ENCODE assay signal across 10 mouse cellular contexts in genomic region chr6:21216206-21217020, GRCm38 (mm10). TPM values are rescaled to one million over a fixed set of nuclear protein-coding genes. Genes with fewer than 3 reads are reported as not detected.
DNase-seq lines count a peak whose midpoint lies in the region; ATAC-seq and TF ChIP-seq lines count a peak whose summit lies in the region.
"Had no signal": no experiment of that assay in that cellular context is flagged by ENCODE, and none has a peak within 500 bp of the region (broad histone marks: within the 10 kb centered on the region; RNA-seq: fewer than 3 reads in every experiment).

No protein-coding gene starts in this region.

- no peak for DNase-seq in layer of hippocampus, adult 2 months (ENCODE audit: low spot score in 2 of 2)
- DNase-seq in layer of hippocampus, adult 8-10 months (ENCODE audit: low spot score in 2 of 2), result no peak
- peak; percentile 69 for DNase-seq in brain, adult 2 months (ENCODE audit: low read depth, low spot score)
- DNase-seq in cerebellum, postnatal 14 days, result peak; percentile 41 to 44
- DNase-seq in limb, embryonic 14.5 days (ENCODE audit: low spot score), result no peak
- DNase-seq in stomach, postnatal 0 days (ENCODE audit: low spot score), result no peak
- no peak for DNase-seq in spleen, adult 12 weeks (ENCODE audit: low spot score)
- DNase-seq: thymus, adult 2 months had no signal

- no peak for ATAC-seq in limb, embryonic 14.5 days (ENCODE audit: low FRiP score, low read depth)
- ATAC-seq in stomach, postnatal 0 days (ENCODE audit: low FRiP score, low TSS enrichment), result no peak

- H3K9me3 ChIP-seq in limb, embryonic 14.5 days (ENCODE audit: control insufficient read depth, low read length), result no peaks in the 10 kb centered on the region
- no peaks in the 10 kb centered on the region for H3K9me3 ChIP-seq in stomach, postnatal 0 days (ENCODE audit: control insufficient read depth, low read length)
- H3K9me3 ChIP-seq: heart, embryonic 15.5 days had no signal

- no peaks in the 10 kb centered on the region for H3K36me3 ChIP-seq in limb, embryonic 14.5 days (ENCODE audit: control insufficient read depth, insufficient read depth, low read length)
- no peaks in the 10 kb centered on the region for H3K36me3 ChIP-seq in stomach, postnatal 0 days (ENCODE audit: control insufficient read depth, insufficient read depth, low read length)
- H3K36me3 ChIP-seq: heart, embryonic 15.5 days had no signal

- peak overlapping the region; percentile 99; the same call in 1 of the 2 replicates for H3K27ac ChIP-seq in layer of hippocampus, adult 2 months
- H3K27ac ChIP-seq in limb, embryonic 14.5 days (replicated peaks; ENCODE audit: low read depth, low read length), result no peak overlapping the region
- no peak overlapping the region for H3K27ac ChIP-seq in stomach, postnatal 0 days (replicated peaks)
- H3K27ac ChIP-seq: heart, embryonic 15.5 days had no signal

- TF ChIP-seq POLR2A in limb, embryonic 14.5 days (IDR thresholded peaks at IDR 0.05; ENCODE audit: borderline replicate concordance, extremely low read depth, insufficient read depth, insufficient read length), result no peak

- H3K4me2 ChIP-seq in limb, embryonic 14.5 days (replicated peaks; ENCODE audit: low read depth, low read length, severe bottlenecking), result peak overlapping the region; percentile 91
- H3K4me2 ChIP-seq in stomach, postnatal 0 days (replicated peaks; ENCODE audit: low read depth), result no peak overlapping the region

- 0 out of 2 replicates have a peak, but pooled peaks cover 8% of the 10 kb centered on the region for H3K4me1 ChIP-seq in limb, embryonic 14.5 days (ENCODE audit: control insufficient read depth, insufficient read depth, low read length)
- H3K4me1 ChIP-seq in stomach, postnatal 0 days (replicated peaks; ENCODE audit: control insufficient read depth, insufficient read depth), result no peaks in the 10 kb centered on the region

- no peak overlapping the region for H3K9ac ChIP-seq in limb, embryonic 14.5 days (ENCODE audit: low read depth, low read length, severe bottlenecking)
- no peak overlapping the region for H3K9ac ChIP-seq in stomach, postnatal 0 days (ENCODE audit: low read length)

- TF ChIP-seq CTCF in layer of hippocampus, adult 2 months (conservative IDR thresholded peaks at IDR 0.05), result no peak
- no peak for TF ChIP-seq CTCF in stomach, postnatal 0 days (IDR thresholded peaks at IDR 0.05; ENCODE audit: low read depth)

- peak overlapping the region; percentile 58 for H3K4me3 ChIP-seq in layer of hippocampus, adult 2 months
- no peak overlapping the region for H3K4me3 ChIP-seq in limb, embryonic 14.5 days (replicated peaks; ENCODE audit: low read length)
- no peak overlapping the region for H3K4me3 ChIP-seq in stomach, postnatal 0 days (ENCODE audit: low read depth, low read length)

- 95% methylated on average over 27 of the region's 27 CpGs for WGBS in limb, embryonic 14.5 days
- WGBS in stomach, postnatal 0 days, result 93% methylated on average over 27 of the region's 27 CpGs

- 0 out of 2 replicates have a peak, but pooled peaks cover 8% of the 10 kb centered on the region for H3K27me3 ChIP-seq in limb, embryonic 14.5 days (ENCODE audit: control insufficient read depth, insufficient read depth, low read length)
- no peaks in the 10 kb centered on the region for H3K27me3 ChIP-seq in stomach, postnatal 0 days (ENCODE audit: control insufficient read depth, insufficient read depth, low read length)

- no peak for TF ChIP-seq EP300 in stomach, postnatal 0 days (optimal IDR thresholded peaks at IDR 0.05)

RNA-seq across cellular contexts. Expression of gene Kcnd2, which starts 1.1 kb away (rescaled TPM):
- total RNA-seq in layer of hippocampus, adult 2 months (2021), result 100 to 1,000 TPM; 102 to 109 TPM
- 10 to 100 TPM; 84.9 to 96.6 (median 90.3) TPM for total RNA-seq in layer of hippocampus, adult 8-10 months (2022)
- polyA plus RNA-seq in limb, embryonic 14.5 days (2012; rRNA removed), result 2.8 and 3.2 TPM in 2 replicates
- polyA plus RNA-seq in limb, embryonic 14.5 days (2014; fragmentation: Nextera tagmentation; extraction: Ambion mirVana), result 5.4 TPM in 2 replicates
- 0.24 and 0.27 TPM in 2 replicates for polyA plus RNA-seq in stomach, postnatal 0 days (2015; fragmentation: Nextera tagmentation; extraction: Ambion mirVana)
- total RNA-seq: MEL had no signal

Comparison
In these comparisons a context has a peak if more than half of its experiments do, and no peak if none do; other contexts are left out.
1. DNase-seq: peak in brain, adult 2 months (single experiment) and cerebellum, postnatal 14 days (2 of 2); none in layer of hippocampus, adult 2 months (0 of 2), layer of hippocampus, adult 8-10 months (0 of 2), limb, embryonic 14.5 days (single experiment), stomach, postnatal 0 days (single experiment) and spleen, adult 12 weeks (single experiment).